Mouse (Mus musculus) intestine, embryonic 14.5 days (tissue): Measurements from ENCODE around the gene Gm49380. TPM values are rescaled to one million over a fixed set of nuclear protein-coding genes. Genes with fewer than 3 reads are reported as not detected.

Source experiments
- ATAC-seq: fragments of 200-750 bp; cut with Nextera tagmentation; replicated peaks from 2 replicates; pipeline ENCODE4 v1.8.0; 2017; ENCODE audit warnings: low read depth, moderate number of reproducible peaks, moderate TSS enrichment, moderate library complexity; ENCODE audit not compliant: low FRiP score, low TSS enrichment
- DNase-seq: peaks from one replicate; pipeline ENCODE4 v3.0.0-alpha.2; 2018; ENCODE audit warnings: low spot score
- H3K27ac ChIP-seq: fragments of 300-500 bp; sonication (generic); 2 replicates; pipeline ENCODE4 v1.5.1; 2014; ENCODE audit warnings: low read depth, mild to moderate bottlenecking, control low read depth
- H3K27me3 ChIP-seq: fragments of 300-500 bp; sonication (generic); replicated peaks from 2 replicates; pipeline ENCODE4 v1.6.1; 2014; ENCODE audit warnings: low read length, control low read depth; ENCODE audit not compliant: control insufficient read depth, insufficient read depth
- H3K36me3 ChIP-seq: fragments of 300-500 bp; sonication (generic); 2 replicates; pipeline ENCODE4 v1.6.1; 2014; ENCODE audit warnings: low read length, control low read depth; ENCODE audit not compliant: control insufficient read depth, insufficient read depth
- H3K4me1 ChIP-seq: fragments of 300-500 bp; sonication (generic); replicated peaks from 2 replicates; pipeline ENCODE4 v1.6.1; 2014; ENCODE audit warnings: low read length, control low read depth, mixed read lengths; ENCODE audit not compliant: control insufficient read depth, insufficient read depth
- H3K4me2 ChIP-seq: fragments of 300-500 bp; sonication (generic); 2 replicates; pipeline ENCODE4 v1.6.1; 2014; ENCODE audit warnings: low read length
- H3K4me3 ChIP-seq: fragments of 300-500 bp; sonication (generic); 2 replicates; pipeline ENCODE4 v1.5.1; 2014; ENCODE audit warnings: low read depth, low read length, control low read depth, mixed read lengths
- H3K9ac ChIP-seq: fragments of 300-500 bp; sonication (generic); 2 replicates; pipeline ENCODE4 v1.6.1; 2014; ENCODE audit warnings: mild to moderate bottlenecking, low read length
- H3K9me3 ChIP-seq: fragments of 300-500 bp; sonication (generic); 2 replicates; pipeline ENCODE4 v1.6.1; 2016; ENCODE audit warnings: low read length, control low read depth; ENCODE audit not compliant: control insufficient read depth
- WGBS: fragments of 180-500 bp; shearing (Covaris S2); extraction: QIAGEN DNeasy Blood & Tissue Kit; methylation state at CpG from one replicate; pipeline ENCODE4 v1.1.7; 2014; 5-methylcytosine and 5-hydroxymethylcytosine counted together
- polyA plus RNA-seq: library from polyadenylated mRNA; unstranded; fragments of >200 nt; fragmentation: Nextera tagmentation; extraction: Ambion mirVana; gene quantifications from 2 replicates; pipeline ENCODE4 v1.2.1, GENCODE M21; 2014

Gene Gm49380
- polyA plus RNA-seq, 1 experiment from 2014 or later, result 0.14 TPM

DNA sequence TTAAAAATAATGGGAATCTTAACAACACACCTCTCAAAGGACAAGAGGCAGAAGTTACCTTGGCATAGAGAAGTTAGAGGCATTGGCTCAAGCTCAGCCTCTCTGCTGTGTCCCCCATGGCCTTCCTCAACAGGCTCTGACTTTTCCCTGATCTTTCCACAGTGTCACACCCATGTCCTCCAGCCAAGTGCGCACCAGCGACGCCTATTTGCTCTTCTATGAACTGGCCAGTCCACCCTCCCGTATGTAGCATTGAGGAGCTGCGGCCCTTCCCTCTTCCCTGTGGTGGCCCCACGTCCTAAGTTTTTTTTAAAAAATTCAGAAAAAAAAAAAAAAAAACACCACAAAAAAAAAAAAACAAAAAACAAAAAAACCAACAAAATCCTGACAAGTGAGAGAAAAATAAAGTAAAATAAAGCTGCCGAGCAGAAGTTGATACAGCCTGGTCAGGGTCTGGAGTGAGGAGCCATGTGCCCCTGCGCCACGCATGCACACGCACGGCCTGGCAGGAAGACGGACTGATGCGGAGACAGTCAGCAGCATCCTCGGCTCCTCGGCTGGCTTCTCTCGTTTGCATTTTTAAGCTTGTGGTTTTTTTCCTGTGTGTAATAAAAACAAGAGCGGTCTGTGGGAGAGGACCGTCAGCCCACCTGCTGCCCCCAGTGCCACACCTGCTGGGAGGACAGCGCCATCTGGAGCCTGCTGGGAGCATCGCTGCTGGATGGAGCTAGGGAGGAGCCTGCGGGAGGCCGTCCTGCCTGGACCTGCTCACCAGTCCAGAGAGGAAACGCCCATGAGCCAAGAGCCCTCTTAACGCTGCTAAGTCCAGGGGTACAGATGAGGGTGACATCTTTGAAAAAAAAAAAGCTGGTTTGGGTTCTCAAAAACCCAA, 19.4 kb downstream of the Gm49380 start:
- H3K36me3 ChIP-seq, result peaks cover 27% of the 10 kb centered on the region
- H3K9me3 ChIP-seq, result no peaks in the 10 kb centered on the region
- H3K4me2 ChIP-seq, result no peak overlapping the region
- H3K9ac ChIP-seq, result no peak overlapping the region
- no peak overlapping the region for H3K4me3 ChIP-seq
- H3K4me1 ChIP-seq, result peaks cover 5% of the 10 kb centered on the region; the same call in 1 of the 2 replicates
- 40% methylated on average over 24 of the region's 24 CpGs for whole genome bisulfite sequencing
- no peaks in the 10 kb centered on the region for H3K27me3 ChIP-seq
- DNase-seq, result peak; percentile 85
- no peak overlapping the region for H3K27ac ChIP-seq
- ATAC-seq, result peak; percentile 41

- peaks cover 18% of the 10 kb centered on the region for H3K36me3 ChIP-seq
- ATAC-seq (no peak), DNase-seq (no peak)
- no peaks in the 10 kb centered on the region for H3K9me3 ChIP-seq
- H3K4me3 ChIP-seq, result no peak overlapping the region
- no peak overlapping the region for H3K9ac ChIP-seq
- H3K4me2 ChIP-seq, result no peak overlapping the region
- 0 out of 2 replicates have a peak, but pooled peaks cover 9% of the 10 kb centered on the region for H3K27me3 ChIP-seq
- H3K4me1 ChIP-seq, result peaks cover 22% of the 10 kb centered on the region
- no peak overlapping the region for H3K27ac ChIP-seq
- 58% methylated on average over 12 of the region's 12 CpGs for WGBS
Observed at GRCm38 (mm10) chr9:44088877-44089608, 24.3 kb downstream of the Gm49380 start.

DNA sequence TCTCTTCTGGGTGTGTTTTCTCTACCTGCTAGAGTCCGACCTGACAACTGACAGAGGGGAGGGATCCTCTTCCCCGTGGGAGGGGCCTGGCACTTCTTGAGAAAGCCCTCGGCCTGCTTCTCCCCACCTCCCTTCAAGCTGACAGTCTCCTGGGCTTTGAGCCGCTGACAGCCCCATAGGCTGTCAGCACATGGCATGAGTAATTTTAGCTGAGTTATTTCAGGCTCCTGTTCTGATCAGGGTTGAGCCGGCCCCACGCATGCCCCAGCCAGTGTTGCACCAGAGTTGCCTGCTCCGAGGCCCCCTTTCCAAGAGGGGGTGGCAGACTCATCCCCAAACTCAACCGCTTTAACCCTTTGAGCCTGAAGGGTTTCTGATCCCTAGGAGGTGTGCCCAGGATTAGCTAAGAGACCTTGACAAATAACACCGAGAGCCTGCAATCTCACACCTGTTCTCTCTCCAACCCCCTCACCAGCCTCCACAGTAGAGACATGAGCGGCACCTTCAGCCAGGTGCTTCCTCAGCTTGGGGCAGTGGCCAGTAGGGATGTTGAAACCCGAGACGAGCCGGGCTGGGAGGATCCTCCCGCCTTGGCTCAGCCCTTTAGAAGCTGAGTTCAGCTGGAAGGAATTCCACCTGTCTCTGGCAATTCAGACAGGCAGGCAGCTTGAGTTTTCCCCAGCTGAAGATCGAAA, 25.4 kb downstream of the Gm49380 start:
- no peak overlapping the region for H3K9ac ChIP-seq
- H3K27me3 ChIP-seq, result 0 out of 2 replicates have a peak, but pooled peaks cover 9% of the 10 kb centered on the region
- ATAC-seq, result no peak
- H3K27ac ChIP-seq, result no peak overlapping the region
- no peak for DNase-seq
- no peaks in the 10 kb centered on the region for H3K9me3 ChIP-seq
- peaks cover 15% of the 10 kb centered on the region for H3K36me3 ChIP-seq
- H3K4me2 ChIP-seq, result peak overlapping the region; percentile 14; the same call in 1 of the 2 replicates
- no peak overlapping the region for H3K4me3 ChIP-seq
- 8% methylated on average over 15 of the region's 15 CpGs for WGBS
- peaks cover 31% of the 10 kb centered on the region for H3K4me1 ChIP-seq

DNA sequence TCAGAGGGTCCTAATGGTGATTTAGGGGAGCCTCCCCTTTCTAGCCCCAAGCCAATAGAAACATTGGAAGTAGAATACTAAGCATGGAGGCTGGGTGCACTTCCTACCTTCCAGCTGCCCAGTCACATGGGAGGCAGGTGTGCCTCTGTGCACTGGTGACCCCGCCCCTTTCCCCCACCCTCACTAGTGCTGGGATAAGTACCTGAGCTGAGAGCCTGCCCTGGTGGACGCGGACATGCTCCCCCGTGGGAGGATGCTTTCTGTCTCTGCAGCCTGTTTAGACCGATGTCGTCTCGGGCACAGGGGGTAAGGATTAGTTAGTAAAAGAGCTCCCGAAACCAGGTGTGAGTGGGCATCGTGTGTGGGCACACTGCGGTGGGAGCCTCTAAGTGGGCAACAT, 26.3 kb downstream of the Gm49380 start:
- Histone ChIP-seq H3K27ac (no peak overlapping the region), H3K4me3 (no peak overlapping the region), H3K27me3 (0 out of 2 replicates have a peak, but pooled peaks cover 9% of the 10 kb centered on the region), H3K9me3 (no peaks in the 10 kb centered on the region), H3K4me1 (peaks cover 31% of the 10 kb centered on the region), H3K4me2 (no peak overlapping the region), H3K9ac (no peak overlapping the region), H3K36me3 (peaks cover 9% of the 10 kb centered on the region)
- 51% methylated on average over 10 of the region's 10 CpGs for WGBS
- DNase-seq (no peak), ATAC-seq (no peak)

GRCm38 (mm10) chr9:44085741-44086665, 27.3 kb downstream of the Gm49380 start:
- peaks cover 31% of the 10 kb centered on the region for H3K4me1 ChIP-seq
- H3K9ac ChIP-seq, result no peak overlapping the region
- H3K27ac ChIP-seq, result no peak overlapping the region

DNA sequence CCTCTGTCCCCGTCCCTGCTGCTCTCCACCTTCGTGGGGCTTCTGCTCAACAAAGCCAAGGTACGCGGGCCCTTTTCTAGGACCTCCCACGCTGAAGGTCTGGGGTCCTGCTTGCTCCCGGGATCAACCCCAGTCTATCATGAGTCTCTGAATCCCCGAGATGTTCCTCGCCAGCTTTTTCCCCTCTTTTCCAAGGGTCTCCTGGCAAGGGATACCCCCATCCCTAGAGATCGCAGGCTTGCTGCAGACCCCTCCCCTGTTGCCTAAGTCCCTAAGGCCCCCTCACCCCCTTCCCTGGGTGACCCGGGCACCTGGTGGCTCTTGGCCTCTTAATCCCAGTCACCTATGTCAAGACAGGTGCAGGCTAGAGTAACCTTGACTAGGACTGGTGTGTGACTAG, 28.0 kb downstream of the Gm49380 start:
- Histone ChIP-seq H3K4me2 (peak overlapping the region; percentile 99), H3K9me3 (no peaks in the 10 kb centered on the region), H3K27me3 (0 out of 2 replicates have a peak, but pooled peaks cover 9% of the 10 kb centered on the region), H3K36me3 (no peaks in the 10 kb centered on the region), H3K4me1 (peaks cover 31% of the 10 kb centered on the region), H3K4me3 (peak overlapping the region; percentile 54), H3K9ac (peak overlapping the region; percentile 74), H3K27ac (no peak overlapping the region)
- 5% methylated on average over 10 of the region's 10 CpGs for WGBS
- ATAC-seq (no peak), DNase-seq (no peak)

More at GRCm38 (mm10) chr9:44085741-44086665, 27.3 kb downstream of the Gm49380 start:
- DNase-seq (no peak), ATAC-seq (no peak)
- Histone ChIP-seq H3K4me3 (no peak overlapping the region), H3K9me3 (no peaks in the 10 kb centered on the region), H3K4me2 (no peak overlapping the region), H3K36me3 (no peaks in the 10 kb centered on the region; the same call in 1 of the 2 replicates), H3K27me3 (0 out of 2 replicates have a peak, but pooled peaks cover 9% of the 10 kb centered on the region)
- 69% methylated on average over 15 of the region's 15 CpGs for WGBS

DNA sequence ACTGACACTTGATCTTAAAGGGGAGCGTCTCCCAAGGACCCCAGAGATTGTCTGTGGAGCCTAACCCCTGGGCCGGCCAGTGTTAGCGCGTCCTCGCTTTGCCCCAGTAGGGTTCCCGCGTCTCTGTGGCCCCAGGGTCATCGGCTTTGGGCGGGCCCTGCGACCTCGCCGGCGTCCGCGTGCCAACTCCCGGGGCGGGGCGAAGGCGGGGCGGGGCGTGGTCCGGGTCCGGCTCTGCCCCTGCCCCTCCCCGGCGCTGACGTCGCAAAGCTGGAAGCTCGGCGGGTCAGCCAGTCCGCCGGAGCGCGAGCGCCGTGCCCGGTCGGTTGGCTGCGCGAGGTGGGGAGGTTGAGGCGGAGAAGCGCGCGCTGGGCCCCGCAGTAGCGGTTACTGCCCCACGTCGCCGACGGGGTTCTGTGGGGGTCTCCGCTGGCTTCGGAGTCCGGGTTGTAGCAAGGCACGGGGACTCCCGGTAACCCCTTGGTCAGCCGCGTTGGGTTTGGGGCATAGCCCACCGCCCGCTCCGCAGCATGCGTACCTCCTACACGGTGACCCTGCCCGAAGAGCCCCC, 28.6 kb downstream of the Gm49380 start:
- H3K9ac ChIP-seq, result peak overlapping the region; percentile 74
- peak overlapping the region; percentile 99 for H3K4me2 ChIP-seq
- H3K27ac ChIP-seq, result no peak overlapping the region
- under 1% methylated on average over 55 of the region's 62 CpGs for WGBS
- H3K36me3 ChIP-seq, result no peaks in the 10 kb centered on the region
- no peaks in the 10 kb centered on the region for H3K9me3 ChIP-seq
- peak; percentile 63 for ATAC-seq
- peak overlapping the region; percentile 54 for H3K4me3 ChIP-seq
- H3K4me1 ChIP-seq, result peaks cover 31% of the 10 kb centered on the region
- DNase-seq, result peak; percentile 94
- 0 out of 2 replicates have a peak, but pooled peaks cover 9% of the 10 kb centered on the region for H3K27me3 ChIP-seq
